Mouse (Mus musculus) spleen, adult 2 months (tissue): ENCODE measurements around the gene Otud7b. TPM values are rescaled to one million over a fixed set of nuclear protein-coding genes. Genes with fewer than 3 reads are reported as not detected.

Experiments used
- DNase-seq, 2 experiments: peaks; one replicate each; pipeline versions ENCODE4 v3.0.0 to v3.0.0-alpha.2; 2012 to 2021; ENCODE audit warnings: low spot score in 2 of 2, low read depth in 1 of 2
- H3K27ac ChIP-seq: fragments of 200-500 bp; 2 replicates; pipeline ENCODE4 v1.5.1; 2012; ENCODE audit warnings: low read length, inconsistent platforms; ENCODE audit not compliant: insufficient read depth
- H3K27me3 ChIP-seq: fragments of 200-500 bp; 2 replicates; pipeline ENCODE4 v1.6.1; 2012; ENCODE audit warnings: mild to moderate bottlenecking, moderate library complexity, low read length, inconsistent platforms; ENCODE audit not compliant: control insufficient read depth, insufficient read depth
- H3K36me3 ChIP-seq: fragments of 200-500 bp; 2 replicates; pipeline ENCODE4 v1.6.1; 2012; ENCODE audit warnings: mild to moderate bottlenecking, low read length, inconsistent platforms; ENCODE audit not compliant: control insufficient read depth, insufficient read depth
- H3K4me1 ChIP-seq: fragments of 200-500 bp; 2 replicates; pipeline ENCODE4 v1.6.1; 2011; ENCODE audit warnings: inconsistent platforms; ENCODE audit not compliant: control insufficient read depth, insufficient read depth, insufficient read length
- H3K4me3 ChIP-seq: fragments of 200-500 bp; 2 replicates; pipeline ENCODE4 v1.5.1; 2011; ENCODE audit warnings: mild to moderate bottlenecking, inconsistent platforms; ENCODE audit not compliant: insufficient read depth, insufficient read length; ENCODE audit errors: extremely low read depth
- CTCF ChIP-seq: fragments of 200-500 bp; IDR thresholded peaks from 2 replicates; pipeline ENCODE4 v1.5.1; 2011; ENCODE audit warnings: mild to moderate bottlenecking, inconsistent platforms; ENCODE audit not compliant: insufficient read depth, insufficient read length, insufficient replicate concordance; ENCODE audit errors: extremely low read depth
- POLR2A ChIP-seq: fragments of 200-500 bp; IDR thresholded peaks from 2 replicates; pipeline ENCODE4 v1.6.1; 2011; ENCODE audit warnings: low read depth, low read length, inconsistent platforms
- WGBS: fragments of 180-500 bp; shearing (Covaris S2); methylation state at CpG from one replicate; pipeline ENCODE4 v1.1.7; 2018; 5-methylcytosine and 5-hydroxymethylcytosine counted together
- polyA plus RNA-seq: library from polyadenylated mRNA; depleted of rRNA; stranded (reverse); fragments of >200 nt; gene quantifications from 2 replicates; pipeline ENCODE4 v1.2.3, GENCODE M21; 2012

The Otud7b gene
- polyA plus RNA-seq, 1 experiment = 11.1 TPM

- no peak for DNase-seq
- Histone ChIP-seq H3K27me3 (no peaks in the 10 kb centered on the region), H3K27ac (no peak overlapping the region), H3K36me3 (0 out of 2 replicates have a peak, but pooled peaks cover 1% of the 10 kb centered on the region), H3K4me3 (no peak overlapping the region), H3K4me1 (no peaks in the 10 kb centered on the region)
- TF ChIP-seq CTCF (no peak), POLR2A (no peak)
Measured at GRCm38 (mm10) chr3:96128128-96128527, 23.8 kb downstream of the Otud7b start.

- Histone ChIP-seq H3K36me3 (peaks cover 5% of the 10 kb centered on the region; the same call in 1 of the 2 replicates), H3K4me1 (no peaks in the 10 kb centered on the region), H3K4me3 (no peak overlapping the region), H3K27me3 (no peaks in the 10 kb centered on the region), H3K27ac (no peak overlapping the region)
- 91% methylated on average over 3 of the region's 3 CpGs for WGBS
- DNase-seq = no peak
- TF ChIP-seq POLR2A = no peak
- no peak for TF ChIP-seq CTCF
Measured at GRCm38 (mm10) chr3:96132478-96132877, 28.2 kb downstream of the Otud7b start.

- Histone ChIP-seq H3K27me3 (no peaks in the 10 kb centered on the region), H3K36me3 (peaks cover 5% of the 10 kb centered on the region; the same call in 1 of the 2 replicates), H3K4me3 (no peak overlapping the region), H3K4me1 (no peaks in the 10 kb centered on the region), H3K27ac (no peak overlapping the region)
- 95% methylated on average over 11 of the region's 11 CpGs for WGBS
- no peak for DNase-seq
- no peak for TF ChIP-seq POLR2A
- TF ChIP-seq CTCF = no peak
Measured at GRCm38 (mm10) chr3:96133327-96133905, 29.1 kb downstream of the Otud7b start.

- no peak for TF ChIP-seq CTCF
- TF ChIP-seq POLR2A = no peak
- no peak overlapping the region for H3K4me3 ChIP-seq
- no peak overlapping the region for H3K27ac ChIP-seq
- DNase-seq = no peak
- peaks cover 10% of the 10 kb centered on the region for H3K36me3 ChIP-seq
- 90% methylated on average over 3 of the region's 3 CpGs for WGBS
- no peaks in the 10 kb centered on the region for H3K4me1 ChIP-seq
- no peaks in the 10 kb centered on the region for H3K27me3 ChIP-seq
Measured at GRCm38 (mm10) chr3:96135011-96135410, 30.7 kb downstream of the Otud7b start.

GRCm38 (mm10) chr3:96147950-96148349, 43.6 kb downstream of the Otud7b start:
- Histone ChIP-seq H3K27ac (no peak overlapping the region), H3K4me1 (peaks cover 3% of the 10 kb centered on the region; the same call in 1 of the 2 replicates), H3K4me3 (no peak overlapping the region), H3K36me3 (peaks cover 19% of the 10 kb centered on the region), H3K27me3 (no peaks in the 10 kb centered on the region)
- no peak for TF ChIP-seq POLR2A
- TF ChIP-seq CTCF = no peak
- peak; percentile 52 to 55 for DNase-seq
- 6% methylated on average over 5 of the region's 5 CpGs for WGBS

- H3K27me3 ChIP-seq = no peaks in the 10 kb centered on the region
- H3K4me1 ChIP-seq = peaks cover 3% of the 10 kb centered on the region; the same call in 1 of the 2 replicates
- WGBS = 50% methylated on average over 7 of the region's 7 CpGs
- DNase-seq = no peak
- no peak overlapping the region for H3K27ac ChIP-seq
- TF ChIP-seq CTCF = no peak
- TF ChIP-seq POLR2A = no peak
- peaks cover 36% of the 10 kb centered on the region for H3K36me3 ChIP-seq
- no peak overlapping the region for H3K4me3 ChIP-seq
Measured at GRCm38 (mm10) chr3:96151836-96152235, 47.5 kb downstream of the Otud7b start.

GRCm38 (mm10) chr3:96152611-96153010, 48.3 kb downstream of the Otud7b start:
- no peak for DNase-seq
- no peak overlapping the region for H3K4me3 ChIP-seq
- TF ChIP-seq POLR2A (no peak), CTCF (no peak)
- no peaks in the 10 kb centered on the region for H3K27me3 ChIP-seq
- peaks cover 3% of the 10 kb centered on the region; the same call in 1 of the 2 replicates for H3K4me1 ChIP-seq
- WGBS = 95% methylated on average over 5 of the region's 5 CpGs
- H3K27ac ChIP-seq = no peak overlapping the region
- H3K36me3 ChIP-seq = peaks cover 35% of the 10 kb centered on the region
